Mouse (Mus musculus): ENCODE data around the gene Rasl11a.

GRCm38 (mm10) chr5:146795728-146796127 is 49.1 kb upstream of the Rasl11a start:
- TF ChIP-seq CTCF (IDR thresholded peaks at IDR 0.05; ENCODE audit: low read depth): no peak
- no peak for TF ChIP-seq EP300 (IDR thresholded peaks at IDR 0.05; ENCODE audit: low read depth)

Data from liver, postnatal 0 days (tissue).